Mouse (Mus musculus) olfactory bulb, adult 2 months (tissue): ENCODE measurements around the gene Atp6v0e.

Experiments
- CTCF ChIP-seq: fragments of 200-500 bp; IDR thresholded peaks from 2 replicates; pipeline ENCODE4 v1.5.1; 2012; ENCODE audit warnings: low read depth, mild to moderate bottlenecking, low read length, moderate library complexity; ENCODE audit not compliant: insufficient read depth
- POLR2A ChIP-seq: fragments of 200-500 bp; IDR thresholded peaks from 2 replicates; pipeline ENCODE4 v1.6.1; 2012; ENCODE audit warnings: mild to moderate bottlenecking, low read depth, low read length, moderate library complexity; ENCODE audit not compliant: insufficient read depth

- TF ChIP-seq CTCF (no peak), POLR2A (no peak)
Measured at GRCm38 (mm10) chr17:26681276-26681675, 18.2 kb downstream of the Atp6v0e start.
